8 mouse cellular contexts compared by ENCODE assay signal in the genomic region with DNA sequence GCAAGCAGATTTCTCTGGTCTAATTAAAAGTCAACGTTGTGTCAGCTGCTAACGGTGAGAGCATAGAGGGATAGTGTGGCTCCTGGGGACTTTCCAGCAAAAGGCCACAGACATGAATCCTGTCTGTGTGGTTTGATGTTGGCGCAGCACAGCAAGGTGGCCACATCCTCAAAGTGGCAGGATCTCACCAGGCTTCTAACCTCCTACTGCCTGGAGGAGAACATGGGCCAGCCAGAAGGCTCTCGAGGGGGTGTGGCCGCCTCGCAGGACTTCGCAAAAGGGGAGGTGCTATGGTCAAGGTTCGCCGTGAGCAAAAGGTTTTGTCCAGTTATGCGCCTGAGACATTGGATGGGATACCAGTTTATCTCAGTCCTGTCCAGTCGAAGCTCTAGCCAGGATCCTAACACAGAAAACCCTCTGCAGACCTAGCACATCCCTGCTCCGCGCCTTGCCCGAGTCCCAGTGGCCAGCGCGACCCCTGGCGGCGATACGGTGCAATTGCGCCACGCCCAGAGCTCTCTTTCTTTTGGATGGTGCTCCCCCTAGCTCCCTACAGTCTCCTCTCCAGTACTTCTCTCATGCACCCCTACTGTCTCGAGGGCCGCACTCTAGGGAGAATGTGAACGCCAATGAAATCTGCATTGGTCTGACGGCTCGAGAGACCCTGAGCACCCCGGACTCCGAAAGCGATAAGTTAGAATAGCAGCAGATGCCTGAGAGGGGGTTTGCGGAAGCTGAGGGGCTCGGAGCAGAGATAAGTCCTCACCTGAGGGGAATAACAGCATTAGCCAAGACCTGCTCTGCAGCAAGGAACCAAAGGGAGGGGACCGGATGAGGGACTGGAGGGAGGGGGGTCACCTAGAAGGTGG. TPM values are rescaled to one million over a fixed set of nuclear protein-coding genes. Genes with fewer than 3 reads are reported as not detected.
DNase-seq lines count a peak whose midpoint lies in the region; ATAC-seq and TF ChIP-seq lines count a peak whose summit lies in the region.

No protein-coding gene starts in this region.

- 0 out of 2 replicates have a peak, but pooled peaks cover 3% of the 10 kb centered on the region for H3K27me3 ChIP-seq in intestine, embryonic 14.5 days (replicated peaks; ENCODE audit: control insufficient read depth, insufficient read depth, low read length)

- no peak overlapping the region for H3K4me3 ChIP-seq in cortical plate, adult 2 months (ENCODE audit: insufficient read depth, low read length)
- H3K4me3 ChIP-seq in intestine, embryonic 14.5 days (ENCODE audit: low read depth, low read length), result peak overlapping the region; percentile 15; the same call in 1 of the 2 replicates

- TF ChIP-seq CTCF in cortical plate, adult 2 months (IDR thresholded peaks at IDR 0.05; ENCODE audit: extremely low read depth, insufficient read depth, low read length), result peak; percentile 96

- 11% methylated on average over 32 of the region's 32 CpGs for WGBS in intestine, embryonic 14.5 days

- peak; percentile 89 for DNase-seq in gastrocnemius, postnatal 14 days
- DNase-seq in intestine, embryonic 14.5 days (ENCODE audit: low spot score), result peak; percentile 95
- peak; percentile 90 to 93 for DNase-seq in left cerebral cortex, postnatal 14 days (ENCODE audit: low spot score in 2 of 2)
- DNase-seq in mesoderm, embryonic 11.5 days (ENCODE audit: low read depth, low spot score), result peak; percentile 84
- peak; percentile 69 to 82 for DNase-seq in right cerebral cortex, postnatal 36 days (ENCODE audit: low spot score in 2 of 2)
- peak; percentile 86 to 91 for DNase-seq in urinary bladder, postnatal 4 days (ENCODE audit: low spot score in 2 of 2)

- no peak overlapping the region for H3K9ac ChIP-seq in intestine, embryonic 14.5 days (ENCODE audit: low read length)

- no peaks in the 10 kb centered on the region for H3K9me3 ChIP-seq in intestine, embryonic 14.5 days (ENCODE audit: control insufficient read depth, low read length)

- no peaks in the 10 kb centered on the region for H3K4me1 ChIP-seq in cortical plate, adult 2 months (ENCODE audit: control insufficient read depth, insufficient read depth, low read length)
- H3K4me1 ChIP-seq in intestine, embryonic 14.5 days (replicated peaks; ENCODE audit: control insufficient read depth, insufficient read depth, low read length), result 0 out of 2 replicates have a peak, but pooled peaks cover 2% of the 10 kb centered on the region

- TF ChIP-seq POLR2A in cortical plate, adult 2 months (IDR thresholded peaks at IDR 0.05; ENCODE audit: extremely low read depth, insufficient read depth, low read length), result no peak

- ATAC-seq in activated CD4-positive, CD25-positive, alpha-beta regulatory T cell, adult 4 months, result peak; percentile 78
- ATAC-seq in intestine, embryonic 14.5 days (replicated peaks; ENCODE audit: low FRiP score, low TSS enrichment, low read depth), result peak; percentile 68

- no peak overlapping the region for H3K27ac ChIP-seq in cortical plate, adult 2 months (ENCODE audit: insufficient read depth, low read length)
- H3K27ac ChIP-seq in intestine, embryonic 14.5 days (ENCODE audit: low read depth), result no peak overlapping the region

- no peaks in the 10 kb centered on the region for H3K36me3 ChIP-seq in intestine, embryonic 14.5 days (ENCODE audit: control insufficient read depth, insufficient read depth, low read length)

- H3K4me2 ChIP-seq in intestine, embryonic 14.5 days (ENCODE audit: low read length), result peak overlapping the region; percentile 40

- intact Hi-C loops in gastrocnemius, postnatal 14 days (cut with DNase I; ENCODE audit: low total_unique reads), result loop anchor here (2.0 kb wide), 2 partner anchors 28 to 54 kb away; partner anchors contain the start of gene Zbtb42
- intact Hi-C loops in left cerebral cortex, postnatal 14 days (cut with DNase I), result loop anchor here (2.0 kb wide), 1 partner anchor 54 kb away; no protein-coding TSS in a partner anchor

RNA-seq across cellular contexts. Expression of gene Cep170b, which starts 13.3 kb away (rescaled TPM):
- 1 to 10 TPM; 2.3 to 2.5 TPM for polyA plus RNA-seq in activated CD4-positive, CD25-positive, alpha-beta regulatory T cell, adult 4 months (2017; shearing (Covaris generic))
- polyA plus RNA-seq in cortical plate, adult 2 months (2012; rRNA removed), result 129 and 131 TPM in 2 replicates
- total RNA-seq in gastrocnemius, postnatal 14 days (2021), result 10 to 100 TPM; 10.9 to 14.4 TPM
- 15.9 and 18.3 TPM in 2 replicates for polyA plus RNA-seq in intestine, embryonic 14.5 days (2014; fragmentation: Nextera tagmentation; extraction: Ambion mirVana)
- total RNA-seq in left cerebral cortex, postnatal 14 days (2021), result 100 to 1,000 TPM; 223 to 225 TPM

RNA-seq across cellular contexts. Expression of gene Zbtb42, which starts 28.3 kb away (rescaled TPM):
- 1 to 10 TPM; 2.2 to 2.6 TPM for polyA plus RNA-seq in activated CD4-positive, CD25-positive, alpha-beta regulatory T cell, adult 4 months (2017; shearing (Covaris generic))
- 1.3 and 1.7 TPM in 2 replicates for polyA plus RNA-seq in cortical plate, adult 2 months (2012; rRNA removed)
- total RNA-seq in gastrocnemius, postnatal 14 days (2021), result 1 to 10 TPM; 1.3 to 2.1 TPM
- 9.4 and 9.8 TPM in 2 replicates for polyA plus RNA-seq in intestine, embryonic 14.5 days (2014; fragmentation: Nextera tagmentation; extraction: Ambion mirVana)
- under 1 TPM; 0.25 to 0.68 TPM for total RNA-seq in left cerebral cortex, postnatal 14 days (2021)

RNA-seq across cellular contexts. Expression of gene Akt1, which starts 32.3 kb away (rescaled TPM):
- polyA plus RNA-seq in activated CD4-positive, CD25-positive, alpha-beta regulatory T cell, adult 4 months (2017; shearing (Covaris generic)), result 10 to 100 TPM; 17.3 to 23.5 TPM
- polyA plus RNA-seq in cortical plate, adult 2 months (2012; rRNA removed), result 168 and 178 TPM in 2 replicates
- 10 to 100 TPM; 78.3 to 89.4 TPM for total RNA-seq in gastrocnemius, postnatal 14 days (2021)
- polyA plus RNA-seq in intestine, embryonic 14.5 days (2014; fragmentation: Nextera tagmentation; extraction: Ambion mirVana), result 56.2 and 58.8 TPM in 2 replicates
- 100 to 1,000 TPM; 137 to 144 TPM for total RNA-seq in left cerebral cortex, postnatal 14 days (2021)

RNA-seq across cellular contexts. Expression of gene Pld4, which starts 53.5 kb away (rescaled TPM):
- 1 to 10 TPM in 1 of 2 experiments, under 1 TPM in 1; 0.50 to 4.7 TPM for polyA plus RNA-seq in activated CD4-positive, CD25-positive, alpha-beta regulatory T cell, adult 4 months (2017; shearing (Covaris generic))
- polyA plus RNA-seq in cortical plate, adult 2 months (2012; rRNA removed), result 16.3 and 18.9 TPM in 2 replicates
- total RNA-seq in gastrocnemius, postnatal 14 days (2021), result 1 to 10 TPM; 3.2 to 4.1 TPM
- polyA plus RNA-seq in intestine, embryonic 14.5 days (2014; fragmentation: Nextera tagmentation; extraction: Ambion mirVana), result 12.6 and 13.0 TPM in 2 replicates
- 10 to 100 TPM in 1 of 2 experiments, 1 to 10 TPM in 1; 9.8 to 11.4 TPM for total RNA-seq in left cerebral cortex, postnatal 14 days (2021)
